Mouse (Mus musculus) left cerebral cortex, postnatal 36 days (tissue): ENCODE data around the gene Fdxr. TPM values are rescaled to one million over a fixed set of nuclear protein-coding genes. Genes with fewer than 3 reads are reported as not detected.

Source experiments
- DNase-seq, 2 experiments: peaks; one replicate each; pipeline ENCODE4 v3.0.0; 2021 to 2022; ENCODE audit warnings: low spot score in 2 of 2, mixed read lengths in 1 of 2
- intact Hi-C: fragments of 180-260 bp; cut with DNase I; formaldehyde crosslinking; loops from one replicate; pipeline ENCODE4 v1.15.1; 2025
- total RNA-seq, 2 experiments: library from RNA; stranded (reverse); gene quantifications; 2 replicates each; pipeline ENCODE4 v1.2.3; 2021

Gene Fdxr
- total RNA-seq, 2 experiments from 2014 or later: 14.2 to 22.5 TPM

DNA sequence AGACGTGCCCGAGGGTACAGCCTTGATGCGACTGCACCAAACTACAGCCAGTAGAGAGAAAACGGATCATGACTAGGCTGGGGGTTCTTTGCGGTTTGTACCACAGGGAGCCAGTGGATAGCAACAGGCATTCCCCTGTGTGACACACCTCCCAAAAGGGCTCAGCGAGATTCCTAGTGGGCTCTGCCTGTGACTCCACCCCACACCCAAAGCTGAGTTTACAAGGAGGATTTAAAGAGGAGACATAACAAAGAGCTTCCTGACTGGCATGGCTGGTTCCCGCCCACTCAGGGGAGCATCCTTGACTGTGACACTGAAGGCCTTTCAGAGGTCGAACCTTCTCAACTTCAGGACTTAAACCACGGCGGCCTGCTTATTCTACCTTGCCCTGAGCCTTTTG, 14.7 kb upstream of the Fdxr start:
- intact Hi-C loops: no loop called here
- no peak for DNase-seq

DNA sequence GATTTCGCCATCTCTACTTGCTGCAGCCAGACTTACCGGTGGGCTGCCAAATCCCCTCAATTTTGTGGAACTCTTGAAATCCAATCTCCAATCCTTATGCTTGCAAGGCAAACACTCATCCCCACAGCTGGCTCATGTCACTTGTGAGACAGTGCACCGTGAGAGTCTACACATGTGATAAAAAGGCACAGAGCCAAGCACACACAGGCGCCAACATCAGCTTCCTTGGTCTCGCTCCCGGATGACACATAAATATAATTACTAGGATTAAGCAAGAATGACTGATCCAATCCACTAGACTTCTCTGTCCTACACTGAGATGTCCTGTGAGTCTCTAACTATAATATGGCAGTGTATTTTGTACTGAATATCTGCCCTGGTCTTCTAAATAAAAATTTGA, 14.1 kb upstream of the Fdxr start:
- intact Hi-C loops: no loop called here

DNA sequence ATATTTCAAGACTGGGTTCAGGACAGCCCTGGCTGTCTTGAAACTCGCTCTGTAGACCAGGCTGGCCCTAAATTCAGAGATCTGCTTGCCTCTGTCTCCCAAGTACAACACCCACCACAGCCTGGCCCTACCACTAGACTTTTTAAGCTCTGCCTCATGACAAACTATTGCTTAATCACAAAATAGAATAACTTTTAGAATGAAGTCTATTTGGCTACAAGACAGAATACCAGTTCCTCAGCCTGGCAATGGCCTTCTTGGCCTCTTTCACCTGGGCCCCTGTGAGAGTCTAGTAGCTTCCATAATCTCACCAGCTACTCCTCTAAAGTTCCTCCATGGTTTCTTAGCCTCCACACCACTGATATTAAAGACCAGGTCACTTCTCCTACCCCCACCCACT, 13.5 kb upstream of the Fdxr start:
- intact Hi-C loops: no loop called here

More for the DNA sequence above, 14.1 kb upstream of the Fdxr start:
- no peak for DNase-seq

DNA sequence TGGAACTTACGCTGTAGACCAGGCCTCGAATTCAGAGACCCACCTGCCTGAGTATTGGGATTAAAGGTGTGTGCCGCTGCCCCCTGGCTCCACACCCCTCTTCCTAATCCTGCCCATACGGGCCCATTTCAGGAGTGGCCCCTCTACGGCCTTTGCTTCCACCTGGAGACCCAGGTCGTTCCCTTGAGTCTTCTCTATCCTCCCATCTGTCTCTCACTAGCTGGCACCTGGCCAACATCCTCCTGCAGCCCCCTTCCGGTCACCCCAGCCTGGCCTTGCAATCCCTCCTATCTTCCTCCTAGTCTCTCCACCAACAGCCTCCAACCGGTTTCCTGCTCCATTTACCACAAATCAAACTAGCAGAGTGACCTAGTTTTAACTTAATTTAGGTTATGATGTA, 13.0 kb upstream of the Fdxr start:
- DNase-seq: no peak
- intact Hi-C loops: no loop called here

More for the DNA sequence above, 13.5 kb upstream of the Fdxr start:
- no peak for DNase-seq

DNA sequence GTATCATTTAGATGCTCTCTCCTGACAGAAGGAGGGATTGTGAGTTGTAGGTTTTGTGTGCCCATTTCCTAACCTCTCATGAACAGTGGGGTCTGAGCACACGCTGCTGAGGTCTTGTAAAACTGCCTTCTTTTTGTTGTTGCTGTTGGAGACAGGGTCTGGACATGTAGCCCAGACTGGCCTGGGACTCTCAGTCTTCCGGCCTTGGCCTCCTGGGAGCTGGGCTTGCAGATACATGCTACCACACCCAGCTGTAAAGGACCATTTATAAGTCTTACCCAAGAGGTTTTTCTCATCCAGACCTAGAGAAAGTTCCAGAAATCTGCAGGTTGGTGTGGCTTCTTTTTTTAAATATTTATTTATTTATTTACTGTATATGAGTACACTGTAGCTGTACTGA, 11.5 kb upstream of the Fdxr start:
- no peak for DNase-seq
- intact Hi-C loops: no loop called here

DNA sequence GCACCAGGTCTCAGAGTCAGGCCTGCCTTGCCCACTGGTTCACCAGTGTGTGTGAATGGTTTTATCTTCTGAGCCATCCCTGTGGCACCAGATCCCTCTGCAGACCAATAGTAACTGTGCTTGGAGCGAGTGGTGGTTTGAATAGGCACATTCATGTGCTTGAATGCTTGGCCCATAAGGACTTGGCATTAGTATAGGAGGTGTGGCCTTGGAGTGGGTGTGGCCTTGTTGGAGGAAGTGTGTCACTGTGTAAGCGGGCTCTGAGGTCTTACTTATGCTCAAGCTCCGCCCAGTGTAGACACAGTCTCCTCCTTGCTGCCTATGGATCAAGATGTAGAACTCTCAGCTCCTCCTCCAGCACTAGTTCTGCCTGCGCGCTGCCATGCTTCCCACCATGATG, 10.5 kb upstream of the Fdxr start:
- no peak for DNase-seq

DNA sequence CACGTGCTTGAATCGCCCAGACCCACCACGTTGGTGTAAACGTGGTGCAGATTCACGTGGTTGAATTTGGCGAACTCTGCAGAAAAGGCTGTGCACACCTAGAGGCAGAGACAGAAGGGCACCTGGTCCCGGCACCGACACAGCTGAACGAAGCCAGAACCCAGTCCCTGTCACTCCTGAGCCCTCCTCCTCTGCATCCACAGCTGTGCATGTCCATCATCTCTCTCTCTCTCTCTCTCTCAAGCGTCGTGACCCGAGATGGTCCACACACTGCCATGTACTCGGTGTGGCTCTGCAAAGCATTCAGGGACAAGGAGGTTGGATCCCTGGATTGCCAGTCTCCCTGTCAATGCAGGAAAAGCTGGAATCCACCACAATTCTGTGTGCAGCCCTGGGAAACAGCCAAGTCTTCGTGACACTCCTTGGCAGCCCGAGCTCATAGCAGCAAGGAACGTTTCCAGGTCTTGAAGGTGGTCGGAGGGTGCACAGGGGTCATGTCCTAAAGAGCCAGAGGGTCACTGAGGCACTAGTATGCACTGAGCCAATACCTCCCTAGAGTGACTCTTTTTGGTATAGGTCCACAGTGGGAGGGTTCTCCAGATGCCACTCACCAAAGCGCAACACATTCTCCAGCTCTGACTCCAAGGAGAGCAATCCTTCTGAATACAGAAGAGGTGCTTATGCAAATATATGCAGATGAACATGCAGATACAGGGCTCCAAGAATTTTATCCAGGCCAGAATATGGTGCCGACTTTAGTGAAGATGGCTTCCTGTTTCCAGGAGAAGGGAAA, 9.5 kb upstream of the Fdxr start:
- peak in 1 of 2 experiments; percentile 28 for DNase-seq
- intact Hi-C loops: no loop called here

More for the DNA sequence above, 10.5 kb upstream of the Fdxr start:
- intact Hi-C loops: no loop called here

DNA sequence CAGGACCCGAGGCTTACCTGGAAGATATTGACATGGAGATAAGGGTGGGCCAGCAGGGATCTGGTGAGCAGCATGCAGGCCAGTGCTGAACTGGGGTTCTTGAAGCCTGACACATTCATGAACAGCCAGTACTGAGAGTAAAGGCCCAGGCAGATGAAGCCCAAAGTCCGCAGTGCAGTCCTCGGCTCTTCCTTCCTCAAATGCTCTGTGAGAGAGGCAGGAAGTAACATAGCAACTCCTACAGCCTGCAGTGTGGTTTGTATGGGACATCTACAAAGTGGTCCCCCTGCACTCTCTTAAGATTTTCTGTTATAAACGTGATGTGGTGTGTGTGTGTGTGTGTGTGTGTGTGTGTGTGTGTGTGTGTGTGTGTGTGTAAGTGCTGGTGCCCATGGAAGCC, 8.4 kb upstream of the Fdxr start:
- intact Hi-C loops: no loop called here
- DNase-seq: no peak

DNA sequence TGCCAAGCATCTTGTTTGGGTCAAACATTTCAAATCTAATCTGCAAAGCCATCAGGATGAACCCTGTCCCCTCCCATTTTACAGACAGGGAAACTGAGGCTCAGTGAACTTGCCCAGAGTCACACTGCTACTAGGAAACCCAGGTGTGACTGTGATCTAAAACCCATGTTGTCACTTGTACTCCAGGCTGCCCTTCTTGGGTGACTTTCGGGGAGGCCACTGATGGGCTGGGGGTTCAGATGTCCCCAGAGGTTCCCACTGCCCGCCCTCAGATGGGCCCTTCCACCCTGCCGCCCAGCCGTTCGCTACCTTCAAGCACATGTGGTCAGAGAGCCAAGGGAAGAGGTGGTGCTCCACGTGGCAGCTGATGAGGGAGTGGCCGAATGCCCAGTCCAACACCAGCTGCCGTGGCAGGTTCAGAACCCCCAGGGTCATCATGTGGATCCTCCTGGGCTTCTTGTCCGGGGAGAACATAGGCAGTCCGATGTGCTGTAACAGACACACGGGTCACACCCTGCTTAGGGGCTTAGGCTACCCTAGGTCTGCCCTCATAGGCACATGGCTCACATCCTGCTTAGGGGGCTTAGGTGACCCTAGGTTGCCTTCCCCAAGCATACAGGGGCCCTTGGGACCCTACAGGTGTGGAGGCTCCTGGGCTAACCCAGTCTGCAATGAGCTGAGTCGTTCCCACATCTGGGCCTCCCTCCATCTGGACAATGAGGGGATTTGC, 7.2 kb upstream of the Fdxr start:
- DNase-seq: no peak
- intact Hi-C loops: no loop called here

DNA sequence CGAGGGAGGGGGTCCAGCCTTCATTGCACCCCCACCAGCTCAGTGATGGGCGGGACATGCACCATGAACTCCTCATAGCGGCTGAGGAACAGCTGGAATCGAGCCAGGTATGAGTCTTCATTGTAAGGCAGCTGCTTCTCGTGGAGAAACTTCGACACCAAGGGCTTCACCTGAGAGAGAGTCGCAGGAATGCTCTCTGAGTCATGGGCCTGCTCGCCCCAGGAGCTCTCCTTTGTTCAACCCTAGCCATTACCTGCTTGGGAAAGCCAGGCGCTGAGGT, 6.6 kb upstream of the Fdxr start:
- no peak for DNase-seq
- intact Hi-C loops: no loop called here

DNA sequence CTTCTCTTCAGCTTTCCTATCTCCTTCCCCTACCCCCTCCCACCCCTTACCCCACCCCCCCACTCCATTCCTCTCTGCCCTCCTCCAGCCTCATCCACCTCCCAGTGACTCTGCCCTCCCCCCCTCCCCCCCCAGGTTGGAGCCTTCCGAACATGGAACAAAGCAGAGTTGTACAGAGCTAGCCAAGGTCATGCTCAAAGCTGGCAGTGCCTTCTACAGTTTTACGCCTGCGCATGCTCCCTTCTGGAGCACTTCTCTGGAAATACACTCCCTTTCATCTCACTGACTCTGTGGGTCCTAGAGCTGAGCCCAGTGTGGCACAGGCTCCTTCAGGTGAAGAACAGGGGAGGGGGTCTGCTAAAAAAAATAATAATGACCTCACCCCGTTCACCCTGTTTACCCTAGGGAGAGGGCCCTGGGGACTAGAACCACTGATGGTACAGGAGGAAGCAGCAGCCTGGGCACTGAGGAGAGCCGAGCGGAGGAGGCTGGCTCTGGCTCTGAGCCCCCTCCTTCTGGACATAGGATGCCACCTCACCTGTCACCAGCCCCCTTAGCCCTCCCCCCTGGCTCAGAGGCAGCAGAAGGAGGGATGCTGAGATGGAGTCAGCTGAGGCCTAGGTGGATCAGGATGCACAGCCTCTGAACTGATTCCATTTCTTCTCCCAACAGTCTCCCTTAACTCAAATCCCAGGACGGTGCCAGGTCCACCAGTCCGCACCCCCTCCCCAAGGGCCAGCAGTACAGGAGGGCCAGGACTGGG, 6.1 kb upstream of the Fdxr start:
- no peak for DNase-seq
- intact Hi-C loops: no loop called here

DNA sequence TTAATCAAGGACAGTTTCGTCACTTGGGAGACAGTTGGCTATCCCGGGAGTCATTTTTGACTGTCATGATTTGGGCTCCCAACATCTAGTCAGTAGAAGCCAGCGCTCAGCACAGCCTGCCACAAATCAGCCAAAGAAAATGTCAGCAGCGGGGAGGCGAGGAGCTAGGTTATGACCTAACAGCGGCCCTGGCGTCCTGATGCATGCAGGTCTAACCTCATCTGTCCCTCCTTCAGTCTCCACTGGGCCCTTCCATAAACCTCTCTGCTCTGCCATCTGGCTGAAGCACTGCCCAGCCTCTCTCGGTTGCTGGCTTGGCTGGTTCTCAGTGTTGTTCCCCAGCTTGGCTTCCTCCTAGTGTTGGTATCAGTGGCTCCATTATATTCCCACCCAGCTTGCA, 5.4 kb upstream of the Fdxr start:
- no peak for DNase-seq
- intact Hi-C loops: no loop called here

DNA sequence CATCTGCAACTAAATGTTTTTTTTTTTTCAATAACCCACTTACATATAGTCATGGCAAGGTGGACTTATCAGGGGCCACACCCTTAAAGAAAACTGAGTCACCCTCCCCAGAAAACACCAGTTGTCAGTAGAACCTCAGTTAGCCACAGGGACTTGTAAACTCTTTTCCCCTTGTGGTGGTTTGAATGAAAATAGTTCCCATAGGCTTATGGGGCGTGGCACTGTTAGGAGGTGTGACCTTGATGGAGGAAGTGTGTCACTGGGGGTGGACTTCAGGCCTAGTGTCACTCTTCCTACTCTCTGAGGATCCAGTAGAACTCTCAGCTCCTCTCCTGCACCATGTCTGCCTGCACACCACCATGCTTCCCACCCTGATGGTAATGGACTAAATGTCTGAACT, 2.9 kb upstream of the Fdxr start:
- DNase-seq: no peak
- intact Hi-C loops: no loop called here

DNA sequence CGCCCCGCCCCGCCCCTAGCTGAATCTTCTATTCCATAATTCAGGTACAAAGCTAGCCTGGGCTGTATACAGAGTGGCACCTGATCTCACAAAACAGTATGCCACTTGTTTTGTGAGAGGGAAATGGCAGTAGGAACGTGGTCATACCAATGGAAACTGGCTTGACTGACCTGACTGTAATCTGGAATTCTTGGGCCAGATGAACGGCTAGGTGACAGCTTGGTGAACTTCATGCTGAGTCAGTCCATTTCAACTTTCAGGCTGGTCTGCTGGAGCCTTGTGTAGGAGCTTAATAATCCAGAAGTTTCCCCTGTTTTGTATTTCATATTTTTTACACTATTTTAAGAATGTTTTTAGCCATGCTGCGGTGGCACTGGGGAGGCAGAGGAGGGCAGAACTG, 1.3 kb upstream of the Fdxr start:
- DNase-seq: no peak
- intact Hi-C loops: no loop called here

DNA sequence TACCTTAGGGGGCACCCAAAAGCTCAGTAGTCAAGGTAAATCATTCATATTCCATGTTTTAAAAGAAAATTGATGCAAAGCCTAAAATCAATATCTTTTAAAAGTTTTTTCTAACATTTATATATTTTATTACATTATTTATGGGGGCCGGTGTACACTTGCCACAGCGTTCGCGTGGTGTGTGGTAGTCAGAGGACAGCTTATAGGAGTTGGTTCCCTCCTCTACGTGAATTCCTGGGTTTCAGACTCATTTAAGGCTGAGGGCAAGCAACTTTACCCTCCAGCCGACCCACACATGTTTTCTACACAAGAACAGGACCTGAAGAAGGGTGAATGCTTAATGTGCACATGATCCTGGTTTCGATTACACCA, 740 bp upstream of the Fdxr start:
- intact Hi-C loops: no loop called here
- no peak for DNase-seq

DNA sequence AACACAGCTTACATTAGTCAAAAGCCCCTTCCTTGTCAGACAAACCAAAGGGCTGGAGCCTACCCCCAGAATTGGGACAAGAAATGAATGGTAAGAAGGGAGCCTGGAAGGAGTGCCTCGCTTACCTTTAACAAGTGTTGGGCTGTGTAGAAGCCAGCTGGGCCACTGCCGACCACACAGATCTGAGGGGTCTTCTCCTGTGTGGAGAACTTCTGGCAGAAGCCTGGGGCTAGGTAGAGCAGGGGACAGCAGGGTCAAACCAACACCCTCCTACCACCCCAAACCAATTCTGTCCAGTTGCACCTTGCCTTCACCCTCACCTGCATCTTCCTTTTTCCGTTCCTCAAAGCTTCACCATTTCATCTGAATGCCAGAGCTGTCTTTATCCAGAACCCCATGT, 896 bp downstream of the Fdxr start:
- DNase-seq: no peak
- intact Hi-C loops: no loop called here

DNA sequence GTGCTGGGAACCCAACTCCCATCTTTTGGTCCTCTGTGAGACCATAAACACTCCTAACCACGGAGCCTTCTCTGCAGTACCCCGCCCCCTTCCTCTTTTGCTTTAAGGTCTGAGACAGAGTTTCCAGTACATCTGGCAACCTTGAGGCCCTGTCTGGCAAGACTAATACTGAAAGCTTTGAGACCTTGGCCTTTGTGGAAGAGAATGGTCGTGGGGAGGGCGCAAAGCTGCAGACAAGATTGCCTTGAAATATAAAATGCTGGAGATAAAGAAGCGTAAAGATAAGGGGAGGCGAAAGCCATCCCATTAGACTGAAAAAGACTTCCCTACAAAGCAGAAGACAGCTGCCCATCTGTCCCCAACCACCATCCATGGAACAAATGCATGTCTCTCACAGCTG, 1.3 kb downstream of the Fdxr start:
- intact Hi-C loops: no loop called here

DNA sequence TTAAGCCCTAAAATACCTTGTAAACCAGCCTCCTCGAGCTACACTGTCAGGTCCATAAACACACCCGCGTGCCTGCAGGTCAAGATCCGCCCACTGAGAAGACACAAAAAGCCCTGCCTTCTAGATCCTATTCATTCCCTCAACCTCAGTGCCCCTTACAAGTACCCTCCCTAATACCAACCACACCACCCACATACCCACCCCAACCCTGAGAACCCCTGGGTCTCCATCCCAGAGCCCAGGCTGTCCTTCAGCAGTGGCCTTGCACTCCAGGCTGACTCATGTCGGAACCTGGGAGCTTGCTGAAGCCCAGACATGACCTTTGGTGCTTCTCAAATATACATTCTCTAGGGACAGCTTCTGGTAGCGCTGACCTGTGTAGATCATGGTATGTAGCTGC, 2.1 kb downstream of the Fdxr start:
- DNase-seq: no peak
- intact Hi-C loops: no loop called here

More for the DNA sequence above, 1.3 kb downstream of the Fdxr start:
- no peak for DNase-seq

DNA sequence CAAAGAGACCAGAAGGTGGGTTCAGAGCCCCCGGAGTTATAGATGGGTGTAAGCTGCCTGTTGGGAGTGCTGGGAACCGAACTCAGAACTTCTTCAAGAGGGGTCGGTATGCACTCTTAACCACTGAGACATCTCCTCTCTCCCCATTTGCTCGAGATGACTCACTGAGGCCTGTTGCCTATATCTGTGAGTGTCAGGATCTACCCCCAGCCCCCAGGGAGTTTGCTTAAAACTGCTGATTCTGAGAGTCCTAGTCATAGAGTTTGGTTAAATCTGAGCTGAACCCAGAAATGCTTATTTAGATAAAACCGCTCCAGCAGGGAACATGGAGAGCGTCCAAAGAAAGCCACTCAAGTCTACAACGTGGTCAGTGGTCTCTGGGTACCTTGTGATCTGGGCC, 2.7 kb downstream of the Fdxr start:
- intact Hi-C loops: no loop called here
- DNase-seq: no peak

DNA sequence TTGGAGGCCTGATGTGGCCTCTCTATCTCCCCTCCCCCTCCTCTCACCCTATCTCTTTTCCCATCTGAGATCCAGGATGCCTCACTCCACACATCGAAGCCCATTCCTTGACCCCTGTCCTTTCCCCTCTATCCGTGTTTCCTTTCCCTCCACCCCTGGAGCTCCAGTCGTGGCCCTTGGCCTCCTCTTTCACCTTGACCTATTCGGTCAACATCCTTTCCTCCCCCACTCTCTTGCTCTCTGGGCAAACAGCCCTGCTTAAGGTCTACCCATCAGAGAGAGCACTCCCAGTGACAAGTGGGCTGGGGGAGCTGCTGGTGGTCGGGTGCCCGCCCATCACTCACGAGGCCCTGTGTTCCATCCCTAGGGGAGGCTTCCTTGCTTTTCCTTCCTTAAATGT, 3.1 kb downstream of the Fdxr start:
- DNase-seq: no peak
- intact Hi-C loops: no loop called here

DNA sequence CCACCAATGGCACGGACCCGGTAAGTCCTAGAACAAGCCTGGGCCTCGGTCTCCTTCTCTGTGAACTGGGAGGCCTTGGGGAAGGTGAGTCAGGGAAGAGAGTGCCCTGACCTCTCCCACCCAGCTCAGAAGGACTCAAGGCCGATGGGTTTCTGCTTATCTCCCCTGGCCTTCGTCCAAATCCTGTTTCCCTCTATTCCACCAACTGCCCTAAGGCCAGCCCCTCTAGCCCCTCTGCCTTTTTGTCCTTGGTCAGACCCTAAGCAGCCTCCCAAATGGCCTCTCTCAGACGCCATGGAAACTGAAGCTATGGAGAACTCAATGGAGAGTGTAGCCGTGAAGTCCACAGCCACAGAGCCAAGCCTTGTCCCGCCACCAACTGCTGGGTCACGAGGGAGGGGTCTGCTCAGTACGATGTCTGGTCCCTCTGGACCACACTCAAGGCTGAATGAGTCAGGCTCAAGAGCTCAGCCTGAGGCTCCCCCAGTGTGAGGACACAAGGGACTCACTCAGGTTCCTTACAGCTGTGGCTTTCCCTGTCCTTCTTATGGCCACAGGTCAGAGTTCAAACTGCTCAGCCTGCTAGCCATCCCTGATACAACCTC, 3.9 kb downstream of the Fdxr start:
- intact Hi-C loops: no loop called here
- DNase-seq: no peak
